Mouse (Mus musculus) bone marrow, adult 2 months (tissue): ENCODE measurements around the gene Glt1d1.

Experiments used
- CTCF ChIP-seq: fragments of 200-500 bp; IDR thresholded peaks from 2 replicates; pipeline ENCODE4 v1.5.1; 2011; ENCODE audit warnings: low read length, control low read depth; ENCODE audit not compliant: control insufficient read depth, insufficient read depth
- POLR2A ChIP-seq: fragments of 200-500 bp; IDR thresholded peaks from 2 replicates; pipeline ENCODE4 v1.6.1; 2011; ENCODE audit warnings: low read depth, mild to moderate bottlenecking, control low read depth, low read length, borderline replicate concordance; ENCODE audit not compliant: control insufficient read depth

DNA sequence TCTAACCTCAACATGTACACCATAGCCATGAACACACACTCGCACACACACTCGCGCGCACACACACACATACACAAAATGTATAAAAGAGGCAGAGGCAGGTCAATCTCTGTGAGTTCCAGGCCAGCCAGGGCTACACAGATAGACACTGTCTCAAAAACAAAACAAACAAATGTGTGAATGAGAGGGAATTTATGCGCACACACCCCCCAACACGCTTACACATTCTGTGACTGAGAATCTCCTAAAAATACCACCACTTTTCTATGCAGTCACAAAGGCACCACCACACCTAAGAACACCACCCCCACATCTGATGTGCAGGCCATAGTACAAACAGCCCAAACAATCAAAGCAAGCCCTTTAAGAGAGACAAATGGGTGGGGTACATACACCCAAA, 19.7 kb upstream of the Glt1d1 start:
- TF ChIP-seq CTCF = no peak
- TF ChIP-seq POLR2A = no peak
